Mouse (Mus musculus) layer of hippocampus, postnatal 36 days (tissue): ENCODE data around the gene Sgsm3. TPM values are rescaled to one million over a fixed set of nuclear protein-coding genes. Genes with fewer than 3 reads are reported as not detected.

ENCODE experiments used
- microRNA-seq, 2 experiments: library from miRNA; unstranded; fragments of <30 nt; microRNA quantifications; one replicate each; pipeline ENCODE4 v1.2.0; 2021
- total RNA-seq, 2 experiments: library from RNA; stranded (reverse); gene quantifications; 2 replicates each; pipeline ENCODE4 v1.2.3; 2021

The Sgsm3 gene
- total RNA-seq, 2 experiments from 2014 or later: 72.0 to 84.3 TPM

Small RNAs within 50 kb of the gene (microRNA-seq; reads per million reads assigned to microRNA genes)
- gene Mir5113: 17.1 to 21.2 reads per million in 2 experiments

Other genes starting within 250 kb of the Sgsm3 start
- 10 to 100 TPM; 24.9 to 31.5 TPM for gene Adsl, start 29.3 kb upstream of the Sgsm3 start, total RNA-seq
- 100 to 1,000 TPM in 1 of 2 experiments, 10 to 100 TPM in 1; 96.1 to 121 TPM for gene Mrtfa, start 213.0 kb downstream of the Sgsm3 start, total RNA-seq